Mouse (Mus musculus): Measurements from ENCODE around the gene Trappc5. TPM values are rescaled to one million over a fixed set of nuclear protein-coding genes. Genes with fewer than 3 reads are reported as not detected.

Trappc5 gene
- total RNA-seq, 4 experiments from 2014 or later, result 19.9 to 23.0 (median 20.6) TPM

- peak; percentile 29 for DNase-seq (ENCODE audit: low spot score)
Measured at GRCm38 (mm10) chr8:3676993-3677579, 987 bp downstream of the Trappc5 start.

GRCm38 (mm10) chr8:3678831-3679230 lies 2.7 kb downstream of the Trappc5 start:
- DNase-seq (ENCODE audit: low spot score), result no peak

- no peak for DNase-seq (ENCODE audit: low spot score)
Measured at GRCm38 (mm10) chr8:3679236-3679635, 3.1 kb downstream of the Trappc5 start.

GRCm38 (mm10) chr8:3679656-3680055 lies 3.6 kb downstream of the Trappc5 start:
- no peak for DNase-seq (ENCODE audit: low spot score)

DNA sequence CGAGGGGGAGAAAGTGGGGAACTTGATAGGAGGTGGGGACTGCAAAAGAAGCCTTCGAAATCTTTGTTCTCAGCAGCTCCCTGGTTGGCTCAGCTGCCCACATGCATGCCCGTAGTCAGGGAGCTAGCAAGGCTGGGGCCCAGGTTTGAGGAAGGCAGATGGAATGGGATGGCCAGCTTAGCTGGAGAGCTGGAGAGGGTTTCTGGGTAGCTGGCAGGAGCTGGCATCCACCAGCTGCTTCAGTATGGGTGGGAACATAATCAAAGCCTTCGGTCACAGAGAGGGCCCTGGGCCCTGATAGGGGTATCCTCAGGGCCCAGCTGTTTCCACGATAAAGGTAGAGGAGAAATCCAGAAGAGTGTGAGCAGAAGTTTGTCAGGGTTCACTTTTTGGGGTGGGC lies 6.3 kb downstream of the Trappc5 start:
- DNase-seq (ENCODE audit: low spot score), result no peak

- no peak for DNase-seq (ENCODE audit: low spot score)
Measured at GRCm38 (mm10) chr8:3683408-3684176, 7.5 kb downstream of the Trappc5 start.

- DNase-seq (ENCODE audit: low spot score), result no peak
Measured at GRCm38 (mm10) chr8:3684530-3684929, 8.4 kb downstream of the Trappc5 start.

GRCm38 (mm10) chr8:3685422-3685821 lies 9.3 kb downstream of the Trappc5 start:
- DNase-seq (ENCODE audit: low spot score), result no peak

DNA sequence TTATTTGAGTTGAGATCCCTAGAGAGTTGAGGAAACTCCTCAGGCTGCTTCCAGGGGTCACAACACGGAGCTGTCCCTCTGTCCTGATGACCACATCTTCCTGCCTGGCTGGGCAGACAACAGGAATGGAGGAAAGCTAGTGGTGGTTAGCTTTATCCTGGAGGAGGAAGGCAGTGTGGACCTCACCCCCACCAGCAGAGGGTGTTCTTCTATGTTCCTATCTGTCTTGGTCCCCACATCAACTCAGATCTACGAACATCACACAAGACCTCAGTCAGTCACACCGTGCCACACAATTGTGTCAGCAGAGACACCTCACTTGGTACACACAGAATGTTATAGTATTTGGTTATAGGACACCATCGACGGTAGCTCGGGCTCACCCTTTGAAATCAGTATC lies 11.4 kb downstream of the Trappc5 start:
- no peak for DNase-seq (ENCODE audit: low spot score)

- DNase-seq (ENCODE audit: low spot score), result no peak
Measured at GRCm38 (mm10) chr8:3690774-3691173, 14.7 kb downstream of the Trappc5 start.

DNA sequence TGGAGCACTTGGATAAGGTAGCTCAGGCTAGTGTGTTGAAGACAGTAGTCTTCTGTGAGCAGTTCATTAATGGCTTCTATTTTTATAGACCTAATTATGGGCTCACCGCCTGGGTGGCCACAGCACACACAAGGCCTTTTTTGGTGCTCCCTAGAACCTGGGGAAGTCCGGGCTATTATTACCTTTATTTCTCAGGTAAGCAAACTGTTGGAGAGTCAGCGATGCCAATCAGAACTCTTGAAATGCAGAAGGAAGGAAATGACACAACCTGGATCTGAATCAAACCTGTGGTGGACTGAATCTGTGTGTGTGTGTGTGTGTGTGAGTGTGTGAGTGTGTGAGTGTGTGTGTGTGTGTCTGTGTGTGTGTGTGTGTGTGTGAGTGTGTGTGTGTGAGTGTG lies 18.0 kb downstream of the Trappc5 start, which contains the start of gene Fcer2a:
Fcer2a (minus strand) TSS at position 55 of the 400 bp plus-strand sequence.
- no peak for DNase-seq (ENCODE audit: low spot score)

GRCm38 (mm10) chr8:3701491-3701890 lies 25.4 kb downstream of the Trappc5 start:
- DNase-seq (ENCODE audit: low spot score), result no peak

- no peak for DNase-seq (ENCODE audit: low spot score)
Measured at GRCm38 (mm10) chr8:3705711-3706110, 29.6 kb downstream of the Trappc5 start.

GRCm38 (mm10) chr8:3707611-3708010 lies 31.5 kb downstream of the Trappc5 start:
- no peak for DNase-seq (ENCODE audit: low spot score)

DNA sequence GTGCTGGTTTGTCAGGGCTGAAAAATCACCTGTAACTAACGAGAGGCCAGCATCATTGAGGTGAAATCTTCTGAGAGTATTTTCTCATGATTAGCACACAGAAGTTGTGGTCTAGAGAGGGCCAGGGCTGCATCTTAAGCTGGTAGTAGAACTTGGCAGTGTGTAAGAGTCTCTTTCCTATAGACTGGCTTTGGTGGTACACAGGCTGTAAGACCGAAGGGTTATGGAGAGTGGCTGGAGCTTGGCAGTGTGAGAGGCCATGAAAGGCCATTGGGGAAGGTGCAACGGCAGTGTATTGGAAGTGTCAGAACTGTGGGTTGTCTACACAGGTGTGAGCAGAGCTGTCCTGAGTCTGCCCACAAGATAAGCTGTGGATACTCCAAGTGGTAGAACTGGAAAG lies 34.2 kb downstream of the Trappc5 start:
- no peak for DNase-seq (ENCODE audit: low spot score)

DNA sequence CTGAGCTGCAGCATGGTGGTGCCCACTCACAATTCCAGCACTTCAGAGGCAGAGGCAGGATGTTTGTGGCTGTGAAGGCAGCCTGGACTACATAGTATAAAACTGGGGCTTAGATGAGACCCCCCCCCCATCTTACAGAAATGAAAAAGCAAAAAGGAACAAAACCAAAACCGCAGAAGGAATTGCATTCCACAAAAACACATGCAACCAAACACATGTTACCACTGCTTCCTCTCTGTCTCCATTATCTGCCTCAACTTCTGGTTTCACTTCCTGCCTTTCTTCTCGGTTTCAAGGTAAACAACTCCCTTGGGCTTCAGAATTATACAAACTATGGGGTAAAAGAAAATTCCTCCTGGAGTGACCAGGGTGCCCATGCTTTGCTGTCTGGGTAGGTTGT lies 35.5 kb downstream of the Trappc5 start:
- DNase-seq (ENCODE audit: low spot score), result peak; percentile 42

GRCm38 (mm10) chr8:3717321-3717954 lies 41.3 kb downstream of the Trappc5 start:
- DNase-seq (ENCODE audit: low spot score), result peak; percentile 39

GRCm38 (mm10) chr8:3718559-3718958 lies 42.5 kb downstream of the Trappc5 start:
- DNase-seq (ENCODE audit: low spot score), result peak; percentile 63

- no peak for DNase-seq (ENCODE audit: low spot score)
Measured at GRCm38 (mm10) chr8:3720551-3720950, 44.5 kb downstream of the Trappc5 start, which contains the start of gene Clec4g. Clec4g (minus strand) TSS chr8:3720651.

DNA sequence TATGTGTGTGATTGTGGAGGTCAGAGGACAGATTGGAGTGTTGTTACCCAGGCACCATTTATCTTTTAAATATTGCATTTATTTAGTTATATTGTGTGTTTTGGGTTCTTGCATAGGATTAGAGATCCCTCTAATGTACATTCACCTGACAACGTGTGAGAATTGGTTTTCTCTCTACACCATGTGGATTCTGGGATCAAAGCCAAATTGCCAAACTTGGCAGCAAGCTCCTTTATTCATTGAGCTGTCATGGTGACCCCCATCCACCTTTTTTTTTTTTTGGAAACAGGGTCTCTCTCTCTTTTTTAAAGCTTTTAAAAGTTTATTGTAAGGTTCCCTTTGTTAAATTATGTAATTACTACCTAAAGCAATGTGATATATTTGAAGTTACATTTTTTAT lies 44.9 kb downstream of the Trappc5 start:
- no peak for DNase-seq (ENCODE audit: low spot score)
